Mouse (Mus musculus) C2C12 (cell line): ENCODE data around the gene Clba1.

Source experiments
- CTCF ChIP-seq: IDR thresholded peaks from one replicate; pipeline ENCODE4 v1.5.1; 2011; ENCODE audit not compliant: control insufficient read depth, insufficient read depth, insufficient read length
- MYOD1 ChIP-seq: IDR thresholded peaks from one replicate; pipeline ENCODE4 v1.6.1; 2011; ENCODE audit warnings: low read depth; ENCODE audit not compliant: control insufficient read depth, insufficient read length
- MYOG ChIP-seq: IDR thresholded peaks from one replicate; pipeline ENCODE4 v1.6.1; 2011; ENCODE audit not compliant: control insufficient read depth, insufficient read length; ENCODE audit errors: extremely low read depth

DNA sequence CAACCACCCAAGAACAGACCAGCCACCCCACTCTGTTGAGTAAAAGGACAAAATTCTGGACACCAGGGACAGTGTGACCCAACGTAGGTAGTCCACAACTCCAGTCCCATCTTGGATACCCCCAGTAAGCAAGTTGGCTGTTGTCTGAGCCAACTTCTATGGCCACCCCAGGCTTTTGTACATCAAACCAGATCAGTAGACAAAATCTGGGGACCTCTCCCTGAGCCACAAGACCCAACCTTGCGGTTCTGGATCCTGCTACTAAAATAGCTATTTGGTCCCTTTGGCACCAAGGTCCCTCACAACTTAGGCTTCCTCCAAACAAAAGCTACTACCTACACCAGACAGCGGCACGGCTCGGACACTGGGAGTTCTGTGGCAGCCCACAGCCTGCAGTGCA lies 13.7 kb upstream of the Clba1 start:
- TF ChIP-seq CTCF (no peak), MYOD1 (no peak), MYOG (no peak)
